Mouse (Mus musculus) lung, adult 2 months (tissue): ENCODE data around the gene Slc16a1. TPM values are rescaled to one million over a fixed set of nuclear protein-coding genes. Genes with fewer than 3 reads are reported as not detected.
"Not testable (repeated sequence)": the region's sequence is repeated elsewhere in the genome, so short reads cannot be mapped to it uniquely, and the experiment has no call there.

Source experiments
- DNase-seq: peaks from one replicate; pipeline ENCODE4 v3.0.0; 2022
- H3K4me1 ChIP-seq: fragments of 200-500 bp; 2 replicates; pipeline ENCODE4 v1.6.1; 2011; ENCODE audit warnings: low read length; ENCODE audit not compliant: control insufficient read depth, insufficient read depth
- H3K4me3 ChIP-seq: fragments of 200-500 bp; replicated peaks from 2 replicates; pipeline ENCODE3; 2011; ENCODE audit warnings: low read depth, mild to moderate bottlenecking, control low read depth, low read length; ENCODE audit errors: extremely low read depth
- CTCF ChIP-seq: fragments of 200-500 bp; IDR thresholded peaks from 2 replicates; pipeline ENCODE4 v1.5.1; 2011; ENCODE audit warnings: mild to moderate bottlenecking, low read length, control low read depth; ENCODE audit not compliant: insufficient read depth
- POLR2A ChIP-seq: fragments of 200-500 bp; IDR thresholded peaks from 2 replicates; pipeline ENCODE4 v1.6.1; 2011; ENCODE audit warnings: low read depth, mild to moderate bottlenecking, control low read depth, low read length, borderline replicate concordance; ENCODE audit errors: extremely low read depth
- WGBS: fragments of 180-500 bp; shearing (Covaris S2); methylation state at CpG from one replicate; pipeline ENCODE4 v1.1.7; 2018; 5-methylcytosine and 5-hydroxymethylcytosine counted together
- polyA plus RNA-seq: library from polyadenylated mRNA; depleted of rRNA; stranded (reverse); fragments of >200 nt; gene quantifications from 2 replicates; pipeline ENCODE4 v1.2.3, GENCODE M21; 2012; rRNA removed

Gene Slc16a1
- polyA plus RNA-seq, 1 experiment: 15.7 TPM

- Histone ChIP-seq H3K4me3 (no peak overlapping the region), H3K4me1 (no peaks in the 10 kb centered on the region)
- no peak for DNase-seq
- WGBS: 95% methylated on average over 4 of the region's 4 CpGs
- TF ChIP-seq POLR2A (no peak), CTCF (no peak)
Measured at GRCm38 (mm10) chr3:104703941-104704340, 65.5 kb downstream of the Slc16a1 start.

- peak; percentile 31 for DNase-seq
- H3K4me1 ChIP-seq: no peaks in the 10 kb centered on the region
- 69% methylated on average over 2 of the region's 2 CpGs for WGBS
- no peak overlapping the region for H3K4me3 ChIP-seq
- TF ChIP-seq POLR2A (no peak), CTCF (no peak)
Measured at GRCm38 (mm10) chr3:104706446-104706845, 68.0 kb downstream of the Slc16a1 start.

GRCm38 (mm10) chr3:104706951-104707771 lies 68.7 kb downstream of the Slc16a1 start:
- not testable (repeated sequence) for DNase-seq, H3K4me1 ChIP-seq, H3K4me3 ChIP-seq
- 67% methylated on average over 6 of the region's 6 CpGs for WGBS

GRCm38 (mm10) chr3:104707772-104708144 lies 69.3 kb downstream of the Slc16a1 start:
- WGBS: 4% methylated on average over 1 of the region's 1 CpGs
- DNase-seq, H3K4me1 ChIP-seq, H3K4me3 ChIP-seq: not testable (repeated sequence)

Other genes with a start within 250 kb of the Slc16a1 start
- 5.7 and 7.8 TPM in 2 replicates for gene Lrig2, start 126.8 kb upstream of the Slc16a1 start, polyA plus RNA-seq
- gene Ppm1j, start 142.4 kb downstream of the Slc16a1 start, polyA plus RNA-seq: 8.0 and 10.8 TPM in 2 replicates
- gene Fam19a3, start 143.2 kb downstream of the Slc16a1 start, polyA plus RNA-seq: 0.34 and 0.38 TPM in 2 replicates
- gene Rhoc, start 149.7 kb downstream of the Slc16a1 start, polyA plus RNA-seq: 107 and 140 TPM in 2 replicates
- gene Mov10, start 179.9 kb downstream of the Slc16a1 start, polyA plus RNA-seq: 12.7 and 13.5 TPM in 2 replicates
- gene St7l, start 225.3 kb downstream of the Slc16a1 start, polyA plus RNA-seq: 7.8 and 9.1 TPM in 2 replicates
- 16.9 and 31.0 TPM in 2 replicates for gene Capza1, start 225.8 kb downstream of the Slc16a1 start, polyA plus RNA-seq